Mouse (Mus musculus): ENCODE data around the gene Atxn10.
A peak's percentile ranks its signal among the peaks of the same experiment; 100 is the strongest.
"Not testable (repeated sequence)": the region's sequence is repeated elsewhere in the genome, so short reads cannot be mapped to it uniquely, and the experiment has no call there.

The Atxn10 gene

GRCm38 (mm10) chr15:85335671-85336300 lies at the start of gene Atxn10:
Gene Atxn10, plus strand, starts transcription at chr15:85336245.
- DNase-seq, result no peak

- peak; percentile 21 for DNase-seq
Observed at GRCm38 (mm10) chr15:85294632-85295031, 41.4 kb upstream of the Atxn10 start.

GRCm38 (mm10) chr15:85295544-85295943 lies 40.5 kb upstream of the Atxn10 start:
- DNase-seq, result peak; percentile 56

GRCm38 (mm10) chr15:85295977-85296376 lies 40.1 kb upstream of the Atxn10 start:
- no peak for DNase-seq

GRCm38 (mm10) chr15:85296538-85296937 lies 39.5 kb upstream of the Atxn10 start:
- peak; percentile 28 for DNase-seq

GRCm38 (mm10) chr15:85298167-85298781 lies 37.8 kb upstream of the Atxn10 start:
- DNase-seq, result no peak

- no peak for DNase-seq
Observed at GRCm38 (mm10) chr15:85298946-85299345, 37.1 kb upstream of the Atxn10 start.

GRCm38 (mm10) chr15:85303241-85303640 lies 32.8 kb upstream of the Atxn10 start:
- DNase-seq, result no peak

- no peak for DNase-seq
Observed at GRCm38 (mm10) chr15:85303976-85304375, 32.1 kb upstream of the Atxn10 start.

- DNase-seq, result no peak
Observed at GRCm38 (mm10) chr15:85307061-85307660, 28.9 kb upstream of the Atxn10 start.

GRCm38 (mm10) chr15:85311058-85311657 lies 24.9 kb upstream of the Atxn10 start:
- no peak for DNase-seq

GRCm38 (mm10) chr15:85315378-85316025 lies 20.5 kb upstream of the Atxn10 start:
- peak; percentile 78 for DNase-seq

GRCm38 (mm10) chr15:85316342-85317140 lies 19.5 kb upstream of the Atxn10 start:
- DNase-seq, result no peak

GRCm38 (mm10) chr15:85319924-85320668 lies 15.9 kb upstream of the Atxn10 start:
- no peak for DNase-seq

- no peak for DNase-seq
Observed at GRCm38 (mm10) chr15:85323214-85323613, 12.8 kb upstream of the Atxn10 start.

- DNase-seq, result no peak
Observed at GRCm38 (mm10) chr15:85324426-85324825, 11.6 kb upstream of the Atxn10 start.

- no peak for DNase-seq
Observed at GRCm38 (mm10) chr15:85327808-85328207, 8.2 kb upstream of the Atxn10 start.

GRCm38 (mm10) chr15:85328455-85328854 lies 7.6 kb upstream of the Atxn10 start:
- not testable (repeated sequence) for DNase-seq

GRCm38 (mm10) chr15:85329096-85329495 lies 6.9 kb upstream of the Atxn10 start:
- no peak for DNase-seq

- no peak for DNase-seq
Observed at GRCm38 (mm10) chr15:85330024-85330423, 6.0 kb upstream of the Atxn10 start.

- not testable (repeated sequence) for DNase-seq
Observed at GRCm38 (mm10) chr15:85333511-85333910, 2.5 kb upstream of the Atxn10 start.

- no peak for DNase-seq
Observed at GRCm38 (mm10) chr15:85334234-85334633, 1.8 kb upstream of the Atxn10 start.

Measured in kidney, adult 9 months (tissue).